Mouse (Mus musculus): ENCODE measurements around the gene Hagh.

DNA sequence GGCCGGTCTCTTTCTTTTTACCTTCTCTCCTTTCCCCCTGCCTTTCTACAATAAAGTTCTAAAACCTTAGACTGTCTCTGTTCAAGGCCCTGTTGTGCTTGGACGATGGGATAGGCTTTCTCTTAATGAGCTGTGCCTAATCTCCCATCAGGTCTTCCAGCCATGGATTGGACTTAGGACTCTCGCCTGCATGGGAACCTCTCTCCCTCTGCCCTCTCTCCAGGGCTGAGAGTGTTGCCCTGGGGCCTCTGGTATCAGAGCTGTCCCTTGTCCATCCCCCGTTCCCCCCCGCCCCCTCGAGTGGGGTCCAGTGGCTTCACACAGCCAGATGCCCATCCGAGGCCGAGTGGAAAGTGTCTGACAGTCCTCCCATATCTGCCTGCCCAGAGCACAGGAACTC, 35.0 kb downstream of the Hagh start:
- TF ChIP-seq POLR2A (IDR thresholded peaks at IDR 0.05; ENCODE audit: insufficient read depth, low read depth, low read length) = no peak
- no peak for TF ChIP-seq CTCF (IDR thresholded peaks at IDR 0.05; ENCODE audit: insufficient read depth, low read depth, low read length)
